Mouse (Mus musculus): Measurements from ENCODE around the gene 4921536K21Rik. TPM values are rescaled to one million over a fixed set of nuclear protein-coding genes. Genes with fewer than 3 reads are reported as not detected.
A peak's percentile ranks its signal among the peaks of the same experiment; 100 is the strongest.

The 4921536K21Rik gene
- total and polyA plus RNA-seq, 3 experiments, result 0.21 to 0.61 TPM; not detected in 1

GRCm38 (mm10) chr11:3900296-3900695, 5.4 kb upstream of the 4921536K21Rik start:
- Histone ChIP-seq H3K9me3 (replicated peaks; ENCODE audit: low read length) (no peaks in the 10 kb centered on the region), H3K79me2 (replicated peaks; ENCODE audit: control insufficient read depth, extremely low read depth, insufficient read depth, poor library complexity, severe bottlenecking) (no peaks in the 10 kb centered on the region), H3K9ac (ENCODE audit: insufficient read depth, low read depth) (no peak overlapping the region), H3K4me1 (ENCODE audit: control insufficient read depth in 1 of 2, insufficient read depth in 2 of 2) (peaks cover 0 to 8% of the 10 kb centered on the region in 2 experiments; a peak in 2 of 4 replicates), H3K4me2 (ENCODE audit: insufficient read depth, low read depth, poor library complexity, severe bottlenecking) (no peak overlapping the region), H3K27me3 (replicated peaks) (no peaks in the 10 kb centered on the region), H3K27ac (ENCODE audit: insufficient read depth, low read depth) (no peak overlapping the region), H3K4me3 (replicated peaks in 1 of 3; ENCODE audit: low read depth in 2 of 3, low read length in 2 of 3, poor library complexity in 1 of 3) (no peak overlapping the region), H3K36me3 (replicated peaks in 1 of 2; ENCODE audit: control insufficient read depth in 1 of 2, insufficient read depth in 1 of 2, low read length in 1 of 2) (peaks cover 12 to 47% of the 10 kb centered on the region in 2 experiments)
- dilution Hi-C loops (cut with MboI; ENCODE audit: extremely low pct_ligation_motif_present, extremely low pct_unique_long_range_greater_than_20kb, low sequenced_read_pairs), result no loop called here
- in situ Hi-C loops (cut with MboI; ENCODE audit: low pct_ligation_motif_present, low pct_unique_long_range_greater_than_20kb, low sequenced_read_pairs), result loop anchor here (25.0 kb wide), 1 partner anchor 363 kb away; the partner anchor contains the start of gene Smtn
- no peak for DNase-seq (ENCODE audit: extremely low read depth)
- TF ChIP-seq GABPA (IDR thresholded peaks at IDR 0.05; ENCODE audit: insufficient replicate concordance, low read depth, low read length) (no peak), CHD1 (IDR thresholded peaks at IDR 0.05; ENCODE audit: low read depth, low read length) (no peak), TBP (conservative IDR thresholded peaks at IDR 0.05; ENCODE audit: low read depth, low read length) (no peak), E2F4 (IDR thresholded peaks at IDR 0.05; ENCODE audit: insufficient replicate concordance, low read depth, low read length) (no peak), KAT2A (IDR thresholded peaks at IDR 0.05; ENCODE audit: insufficient replicate concordance, low read length) (no peak), PAX5 (IDR thresholded peaks at IDR 0.05; ENCODE audit: low read length) (no peak)

GRCm38 (mm10) chr11:3895933-3896332, 1.0 kb upstream of the 4921536K21Rik start:
- H3K9me3 ChIP-seq (replicated peaks; ENCODE audit: low read length), result no peaks in the 10 kb centered on the region
- no peak overlapping the region for H3K9ac ChIP-seq (ENCODE audit: insufficient read depth, low read depth)
- peaks cover 0 to 19% of the 10 kb centered on the region in 2 experiments; a peak in 2 of 4 replicates for H3K4me1 ChIP-seq (ENCODE audit: control insufficient read depth in 1 of 2, insufficient read depth in 2 of 2)
- no peak for DNase-seq (ENCODE audit: extremely low read depth)
- H3K27ac ChIP-seq (ENCODE audit: insufficient read depth, low read depth), result no peak overlapping the region
- peak overlapping the region; percentile 85; the same call in 1 of the 2 replicates for H3K4me2 ChIP-seq (ENCODE audit: insufficient read depth, low read depth, poor library complexity, severe bottlenecking)
- H3K4me3 ChIP-seq (replicated peaks in 1 of 3; ENCODE audit: low read depth in 2 of 3, low read length in 2 of 3, poor library complexity in 1 of 3), result no peak overlapping the region
- TF ChIP-seq USF1 (IDR thresholded peaks at IDR 0.05; ENCODE audit: low read depth, low read length) (no peak), IRF4 (IDR thresholded peaks at IDR 0.05; ENCODE audit: low read depth, low read length) (no peak), RAD21 (IDR thresholded peaks at IDR 0.05; ENCODE audit: low read depth, low read length) (no peak)
- in situ Hi-C loops (cut with MboI; ENCODE audit: low pct_ligation_motif_present, low pct_unique_long_range_greater_than_20kb, low sequenced_read_pairs) (no loop called here), dilution Hi-C loops (cut with MboI; ENCODE audit: extremely low pct_ligation_motif_present, extremely low pct_unique_long_range_greater_than_20kb, low sequenced_read_pairs) (no loop called here)
- H3K36me3 ChIP-seq (replicated peaks in 1 of 2; ENCODE audit: control insufficient read depth in 1 of 2, insufficient read depth in 1 of 2, low read length in 1 of 2), result peaks cover 12 to 35% of the 10 kb centered on the region in 2 experiments
- H3K79me2 ChIP-seq (replicated peaks; ENCODE audit: control insufficient read depth, extremely low read depth, insufficient read depth, poor library complexity, severe bottlenecking), result no peaks in the 10 kb centered on the region
- peaks cover 1% of the 10 kb centered on the region for H3K27me3 ChIP-seq (replicated peaks)

GRCm38 (mm10) chr11:3895458-3895857, 560 bp upstream of the 4921536K21Rik start:
- Histone ChIP-seq H3K27ac (ENCODE audit: insufficient read depth, low read depth) (peak overlapping the region; percentile 78), H3K9ac (ENCODE audit: insufficient read depth, low read depth) (peak overlapping the region; percentile 77), H3K4me3 (replicated peaks in 1 of 3; ENCODE audit: low read depth in 2 of 3, low read length in 2 of 3, poor library complexity in 1 of 3) (peak overlapping the region; percentile 57 to 87 (median 74)), H3K79me2 (replicated peaks; ENCODE audit: control insufficient read depth, extremely low read depth, insufficient read depth, poor library complexity, severe bottlenecking) (no peaks in the 10 kb centered on the region), H3K9me3 (replicated peaks; ENCODE audit: low read length) (no peaks in the 10 kb centered on the region), H3K4me1 (ENCODE audit: control insufficient read depth in 1 of 2, insufficient read depth in 2 of 2) (peaks cover 0 to 19% of the 10 kb centered on the region in 2 experiments; a peak in 2 of 4 replicates), H3K27me3 (replicated peaks) (peaks cover 3% of the 10 kb centered on the region), H3K4me2 (ENCODE audit: insufficient read depth, low read depth, poor library complexity, severe bottlenecking) (peak overlapping the region; percentile 85), H3K36me3 (replicated peaks in 1 of 2; ENCODE audit: control insufficient read depth in 1 of 2, insufficient read depth in 1 of 2, low read length in 1 of 2) (peaks cover 12 to 34% of the 10 kb centered on the region in 2 experiments)
- no peak for TF ChIP-seq POLR2A (IDR thresholded peaks at IDR 0.05; ENCODE audit: low read depth, low read length)
- TF ChIP-seq ZKSCAN1 (IDR thresholded peaks at IDR 0.05; ENCODE audit: borderline replicate concordance, low read depth, low read length), result no peak
- no peak for TF ChIP-seq KAT2A (IDR thresholded peaks at IDR 0.05; ENCODE audit: insufficient replicate concordance, low read length)
- TF ChIP-seq USF1 (IDR thresholded peaks at IDR 0.05; ENCODE audit: low read depth, low read length), result no peak
- no peak for TF ChIP-seq TBP (conservative IDR thresholded peaks at IDR 0.05; ENCODE audit: low read depth, low read length)
- TF ChIP-seq GABPA (IDR thresholded peaks at IDR 0.05; ENCODE audit: insufficient replicate concordance, low read depth, low read length), result no peak
- no peak for TF ChIP-seq POLR2AphosphoS2 (IDR thresholded peaks at IDR 0.05; ENCODE audit: low read depth, low read length)
- DNase-seq (ENCODE audit: extremely low read depth), result no peak
- in situ Hi-C loops (cut with MboI; ENCODE audit: low pct_ligation_motif_present, low pct_unique_long_range_greater_than_20kb, low sequenced_read_pairs), result no loop called here
- dilution Hi-C loops (cut with MboI; ENCODE audit: extremely low pct_ligation_motif_present, extremely low pct_unique_long_range_greater_than_20kb, low sequenced_read_pairs), result no loop called here

Data from CH12.LX (cell line).